Mouse (Mus musculus) urinary bladder, adult 2 months (tissue): ENCODE measurements around the gene Hdlbp. TPM values are rescaled to one million over a fixed set of nuclear protein-coding genes. Genes with fewer than 3 reads are reported as not detected.
"Not testable (repeated sequence)": the region's sequence is repeated elsewhere in the genome, so short reads cannot be mapped to it uniquely, and the experiment has no call there.

ENCODE experiments used
- DNase-seq: peaks from one replicate; pipeline ENCODE4 v3.0.0; 2022; ENCODE audit warnings: low spot score
- polyA plus RNA-seq: library from polyadenylated mRNA; depleted of rRNA; stranded (reverse); fragments of >200 nt; gene quantifications from 2 replicates; pipeline ENCODE4 v1.2.3, GENCODE M21; 2012; rRNA removed

Gene Hdlbp
- polyA plus RNA-seq: 134 and 137 TPM in 2 replicates

DNA sequence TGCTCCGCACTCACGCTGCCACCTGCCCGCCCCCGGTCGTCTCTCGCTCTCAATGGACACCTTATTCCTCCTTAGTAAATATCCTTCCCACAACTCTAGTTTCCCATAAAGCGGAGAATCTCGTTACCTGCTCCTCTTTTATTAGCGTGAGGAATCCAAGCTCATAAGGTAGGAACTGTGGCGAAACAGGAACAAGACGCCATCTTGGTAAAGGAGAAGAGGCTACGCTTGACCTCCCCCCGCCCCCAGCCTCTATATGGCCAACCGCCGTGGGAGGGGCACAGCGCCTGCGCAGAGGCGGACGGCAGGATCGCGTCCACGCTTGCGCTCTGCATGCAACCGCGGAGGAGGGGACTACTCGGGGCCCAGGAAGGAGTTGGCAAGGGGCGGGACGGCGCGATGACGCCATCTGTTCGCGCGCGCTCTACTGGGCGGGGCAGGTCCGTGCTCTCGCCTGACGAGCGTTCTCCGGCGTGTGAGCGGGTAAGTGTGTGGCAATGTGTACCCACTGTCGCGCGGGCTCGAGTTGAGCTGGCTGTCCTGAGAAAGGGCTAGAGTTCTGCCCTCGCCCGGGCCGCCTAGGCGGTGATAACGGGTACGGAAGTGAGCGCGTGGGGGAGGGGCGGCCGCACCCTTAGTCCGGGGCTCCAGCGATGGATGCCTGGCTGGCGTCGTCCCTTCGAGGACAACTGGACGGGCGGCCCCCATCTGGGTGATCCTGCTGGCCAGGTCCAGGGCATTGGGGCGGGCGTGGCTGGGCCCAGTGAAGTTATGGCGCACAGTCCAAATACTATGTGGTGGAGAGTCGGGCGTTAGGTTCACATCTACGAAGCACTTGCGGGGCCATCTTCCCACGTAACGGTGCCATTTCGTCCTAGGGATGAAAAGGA, at the start of gene Hdlbp:
Gene Hdlbp, minus strand, starts transcription at position 230 of the 890 bp plus-strand sequence.
- peak; percentile 98 for DNase-seq

DNA sequence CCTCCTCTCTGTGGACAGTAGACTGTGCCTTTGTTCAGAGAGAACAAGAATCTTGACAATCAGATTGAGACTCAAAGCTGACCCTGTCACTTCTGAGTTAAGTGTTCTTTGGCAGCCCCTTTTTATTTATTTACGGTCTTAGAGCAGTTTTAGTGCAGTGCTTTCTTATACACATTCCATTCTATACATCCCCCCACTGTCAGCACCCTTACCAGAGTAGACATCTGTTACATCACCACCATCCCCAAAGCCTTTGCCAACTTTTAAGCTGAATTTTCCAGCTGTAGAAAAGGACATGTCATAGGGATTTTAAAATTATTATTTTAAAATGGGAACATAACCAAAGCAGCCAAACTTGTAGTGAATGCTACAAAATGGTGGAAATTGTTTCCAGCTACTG, 43.7 kb upstream of the Hdlbp start:
- no peak for DNase-seq

DNA sequence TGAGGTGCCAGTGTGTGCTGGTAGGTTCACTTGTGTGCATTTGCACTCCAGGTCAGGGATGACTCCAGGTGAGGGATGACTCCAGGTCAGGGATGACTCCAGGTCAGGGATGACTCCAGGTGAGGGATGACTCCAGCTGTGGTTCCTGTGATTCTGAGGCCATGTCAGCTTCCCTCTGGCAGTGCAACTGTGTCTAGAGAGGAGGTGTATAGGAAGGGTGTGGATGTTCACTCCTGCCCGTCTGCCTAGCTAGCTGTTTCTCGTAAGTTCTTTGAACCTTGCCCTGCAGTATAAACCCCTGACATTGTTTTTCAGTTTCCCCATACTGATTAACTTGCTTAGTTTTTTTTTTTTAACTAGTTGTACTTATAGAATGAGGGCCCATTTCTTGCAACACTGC, 42.9 kb upstream of the Hdlbp start:
- DNase-seq: no peak

DNA sequence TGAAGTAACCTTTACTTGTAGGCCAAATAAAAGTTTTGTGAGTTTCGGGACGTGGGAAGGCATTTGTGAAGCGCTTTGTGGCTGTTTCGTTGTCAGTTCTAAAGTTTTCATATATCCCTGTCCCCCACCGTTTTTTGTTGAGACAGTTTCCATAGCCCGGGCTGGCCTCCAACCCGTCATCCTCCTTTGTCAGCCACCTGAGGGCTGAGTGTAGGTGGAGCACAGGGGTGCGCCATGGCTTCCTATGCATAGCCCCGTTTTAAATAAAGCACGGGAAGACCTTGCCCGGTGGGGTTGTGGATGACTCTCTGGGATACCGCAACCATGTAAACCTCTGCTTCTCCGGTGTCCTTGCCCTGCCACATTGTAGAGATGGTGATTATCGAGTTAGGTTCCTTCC, 34.6 kb upstream of the Hdlbp start:
- DNase-seq: no peak

DNA sequence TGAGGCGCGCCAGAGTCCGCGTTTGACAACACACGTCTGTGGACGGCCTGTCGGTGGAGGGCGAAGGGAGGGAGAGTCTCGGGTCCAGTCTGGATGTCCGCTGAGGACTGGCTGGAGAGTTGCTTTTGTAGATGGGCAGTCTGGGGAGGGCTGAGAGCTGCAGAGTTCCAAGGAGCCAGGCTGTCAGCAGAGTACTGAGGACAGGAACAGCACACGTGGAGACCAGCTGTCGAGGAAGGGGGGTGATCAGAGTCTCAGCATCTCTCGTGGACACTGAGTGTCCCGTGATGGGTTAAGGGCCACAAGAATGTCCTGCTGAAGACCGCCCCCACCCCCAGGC, 33.7 kb upstream of the Hdlbp start:
- DNase-seq: no peak

DNA sequence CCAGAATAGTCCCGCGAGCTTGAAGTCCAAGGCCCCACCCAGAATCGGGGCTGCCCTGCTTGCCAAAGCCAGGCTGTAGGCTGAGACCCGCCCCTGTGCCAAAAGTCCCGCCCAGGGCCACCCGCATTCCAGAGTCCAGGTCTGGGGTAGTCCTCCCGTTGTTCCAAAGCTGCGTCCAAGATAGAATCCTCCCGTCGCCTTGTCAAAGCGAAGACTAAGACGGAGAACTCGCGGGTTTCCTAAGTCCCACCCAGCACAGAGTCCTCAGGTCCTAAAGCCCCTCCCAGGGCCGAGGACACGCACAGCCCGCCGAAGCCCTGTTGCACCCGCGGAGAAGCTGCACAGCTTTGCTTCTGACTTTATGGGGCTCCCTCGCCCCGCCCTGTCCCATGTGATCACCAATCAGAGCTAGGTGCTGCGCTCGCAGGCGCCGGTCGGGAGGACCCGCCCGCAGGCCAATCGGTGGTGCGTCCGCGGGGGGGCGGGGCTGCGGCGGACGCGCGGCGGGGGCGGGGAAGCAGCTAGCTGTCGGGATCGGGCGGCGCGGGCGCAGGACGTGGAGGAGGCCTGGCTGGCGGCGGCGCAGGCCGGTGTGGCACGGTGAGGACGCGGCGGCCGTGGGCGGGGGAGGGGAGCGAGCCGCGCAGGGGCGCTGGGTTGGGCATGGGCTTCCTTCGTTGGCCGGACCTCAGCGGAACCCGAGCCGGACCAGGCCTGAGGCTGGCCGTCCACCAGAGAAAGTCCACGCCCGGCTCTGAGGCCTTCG, 33.2 kb upstream of the Hdlbp start, which contains the start of gene Farp2:
Gene Farp2, plus strand, starts transcription at position 495 of the 766 bp plus-strand sequence.
- peak; percentile 94 for DNase-seq

DNA sequence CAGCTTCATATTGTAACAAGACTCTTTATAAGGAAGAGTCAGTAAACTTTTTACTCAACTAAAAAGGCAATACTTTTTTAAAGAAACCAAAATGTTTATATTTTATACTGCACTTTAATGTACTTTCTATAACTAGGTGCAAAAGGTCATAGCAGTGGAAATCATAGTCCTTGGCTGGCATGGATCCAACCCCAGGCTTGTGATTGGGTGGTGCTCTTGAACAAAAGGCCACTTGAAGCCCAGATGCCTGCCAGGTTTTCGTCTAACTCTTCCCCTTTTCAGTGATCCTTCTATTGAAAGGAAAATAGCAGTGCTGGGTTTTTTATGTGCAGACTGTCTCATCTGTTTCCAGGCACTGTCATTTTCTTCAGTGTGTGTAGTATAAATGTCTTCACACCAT, 30.0 kb upstream of the Hdlbp start:
- not testable (repeated sequence) for DNase-seq

DNA sequence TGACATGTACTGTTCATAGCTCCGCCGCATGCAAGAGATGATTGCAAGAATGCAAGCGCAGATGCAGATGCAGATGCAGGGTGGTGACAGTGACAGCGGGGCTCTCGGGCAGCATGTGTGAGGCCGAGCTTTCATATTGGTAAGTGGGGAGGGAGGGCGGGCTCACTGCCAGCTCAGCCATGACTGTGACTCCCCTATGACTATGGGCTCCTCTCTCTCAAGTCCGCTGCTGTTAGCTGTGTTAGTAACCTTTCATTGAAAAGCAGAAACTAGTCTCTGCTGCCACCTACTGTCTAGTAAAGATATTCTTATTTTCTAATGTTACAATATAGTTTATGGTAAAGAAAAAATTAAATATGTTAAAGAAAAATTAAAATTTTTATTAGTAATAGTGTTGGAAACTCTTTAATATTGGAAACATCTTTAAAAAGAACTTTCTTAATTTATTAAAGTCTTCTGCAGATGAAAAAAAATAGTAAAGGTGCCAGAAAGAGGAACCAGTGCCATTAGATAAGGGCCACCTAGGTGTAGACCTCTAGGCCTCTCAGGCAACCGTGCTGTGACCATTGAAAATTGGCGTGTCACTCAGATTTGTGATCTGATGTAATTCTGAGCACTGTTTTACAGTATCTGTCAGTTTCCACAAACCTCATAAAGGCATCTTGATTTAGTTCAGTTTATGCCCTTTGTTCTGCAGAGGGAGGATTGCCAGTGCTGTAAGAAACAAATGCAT, 28.5 kb upstream of the Hdlbp start:
- no peak for DNase-seq

DNA sequence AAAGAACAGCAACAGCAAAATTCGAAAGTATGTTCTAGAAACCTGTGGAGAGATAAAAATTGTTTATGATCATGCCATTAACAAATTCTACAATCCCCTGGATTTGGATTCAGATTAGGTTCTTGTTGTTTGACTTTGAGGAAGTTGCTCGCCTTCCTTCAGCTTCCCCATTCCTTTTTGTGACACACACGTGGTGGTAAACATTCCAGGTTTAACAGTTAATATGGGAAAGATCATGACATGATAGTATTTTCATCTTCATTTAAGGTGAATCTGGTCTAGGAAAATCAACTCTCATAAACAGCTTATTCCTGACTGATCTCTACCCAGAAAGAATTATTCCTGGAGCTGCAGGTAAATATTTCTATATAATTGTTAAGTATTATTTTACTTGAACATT, 16.7 kb upstream of the Hdlbp start:
- DNase-seq: no peak

DNA sequence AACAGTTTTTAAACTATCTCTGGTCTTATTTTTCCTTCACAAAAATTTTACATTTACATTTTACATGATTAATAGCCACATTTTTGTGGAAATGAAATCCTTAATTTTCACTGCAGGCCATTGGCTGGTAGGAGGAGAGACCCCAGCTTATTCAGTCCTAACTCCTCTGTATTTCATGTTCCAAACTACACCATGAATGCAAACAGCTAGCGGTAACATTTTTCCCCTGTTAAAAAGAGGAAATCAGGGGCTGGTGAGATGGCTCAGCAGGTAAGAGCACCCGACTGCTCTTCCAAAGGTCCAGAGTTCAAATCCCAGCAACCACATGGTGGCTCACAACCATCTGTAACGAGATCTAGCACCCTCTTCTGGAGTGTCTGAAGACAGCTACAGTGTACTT, 7.7 kb upstream of the Hdlbp start:
- DNase-seq: not testable (repeated sequence)

DNA sequence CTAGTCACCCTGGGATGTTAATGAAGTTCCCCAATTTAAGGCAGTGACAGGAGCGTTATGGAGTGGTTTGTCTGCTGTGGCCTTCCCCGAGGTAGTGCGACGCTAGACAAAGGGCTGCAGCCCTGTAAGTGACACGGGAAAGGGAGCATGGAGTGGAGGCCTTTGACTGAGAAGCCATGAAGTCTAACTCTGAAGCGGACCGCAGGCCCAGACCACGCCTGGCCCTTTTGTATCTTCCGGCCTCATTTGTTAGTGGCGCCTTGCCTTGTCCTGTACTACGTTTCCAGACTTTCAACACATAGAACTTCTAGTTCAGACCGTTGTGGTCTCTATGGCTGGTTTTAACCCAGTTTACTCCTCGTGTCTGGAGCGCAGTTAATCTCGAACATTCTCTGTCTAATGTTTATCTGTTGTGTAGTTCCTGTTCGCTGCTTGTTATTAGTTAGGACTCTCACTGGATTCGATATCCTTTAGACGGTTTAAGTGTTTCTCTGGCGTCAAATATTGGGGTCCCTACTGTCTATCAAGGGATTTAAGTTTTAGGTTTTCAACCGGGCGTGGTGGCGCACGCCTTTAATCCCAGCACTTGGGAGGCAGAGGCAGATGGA, 965 bp upstream of the Hdlbp start:
- DNase-seq: no peak

DNA sequence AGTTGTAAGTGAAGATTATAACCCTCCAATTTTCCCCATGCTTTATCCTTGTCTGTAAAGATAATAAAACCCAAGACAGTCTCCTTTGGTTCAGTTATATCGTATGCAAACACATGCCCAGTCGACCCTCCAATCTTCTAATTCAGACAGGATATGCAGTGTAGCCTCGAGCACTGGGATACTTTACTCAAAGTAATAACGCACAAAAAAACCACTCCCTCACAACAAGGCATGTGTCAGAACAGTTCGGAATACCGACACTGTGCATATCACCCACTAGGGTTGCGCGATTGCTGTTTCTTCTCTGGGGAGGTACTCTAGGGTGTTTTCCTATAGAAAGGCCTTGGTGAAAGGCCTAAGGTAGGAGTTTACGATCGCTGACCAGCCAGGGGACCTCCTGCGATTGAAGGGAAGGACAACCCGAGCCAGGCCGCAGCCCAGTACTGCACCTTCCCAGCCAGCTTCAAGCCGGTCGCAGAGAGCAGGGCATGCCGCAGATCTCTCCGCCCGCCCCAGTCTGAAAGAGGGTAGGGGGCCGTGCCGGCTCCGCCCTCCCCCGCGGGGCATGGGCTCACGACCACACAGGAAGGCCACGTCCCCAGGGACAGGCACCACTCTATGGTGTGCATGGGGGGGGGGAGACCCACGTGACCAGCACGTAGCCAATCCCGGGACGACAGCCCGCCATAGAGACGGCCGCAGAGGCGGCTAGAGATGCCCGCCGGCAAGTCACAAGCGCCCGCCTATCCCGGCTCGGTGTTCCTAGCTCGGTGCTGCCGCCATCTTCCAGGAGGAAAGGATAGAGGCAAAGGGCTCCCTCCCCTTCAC, 643 bp downstream of the Hdlbp start:
- DNase-seq: peak; percentile 97

DNA sequence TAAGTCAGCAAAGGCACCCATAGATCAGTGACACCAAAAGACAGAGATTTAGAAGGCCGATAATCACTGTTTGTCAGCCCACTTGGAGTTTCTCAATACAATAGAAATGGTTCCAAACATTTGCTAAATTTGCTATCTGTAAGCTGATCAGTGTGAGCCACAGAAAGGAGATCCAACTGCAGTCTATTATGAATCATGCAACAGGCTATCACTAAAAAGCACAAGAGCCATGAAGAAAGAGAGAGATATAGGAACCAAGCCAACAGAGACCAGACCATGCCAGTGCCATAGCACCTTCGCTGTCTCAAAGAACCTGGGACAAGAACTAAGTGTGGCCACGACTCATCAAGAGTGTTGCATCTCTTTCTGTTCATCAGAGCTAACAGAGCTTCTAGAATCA, 2.9 kb downstream of the Hdlbp start:
- no peak for DNase-seq

DNA sequence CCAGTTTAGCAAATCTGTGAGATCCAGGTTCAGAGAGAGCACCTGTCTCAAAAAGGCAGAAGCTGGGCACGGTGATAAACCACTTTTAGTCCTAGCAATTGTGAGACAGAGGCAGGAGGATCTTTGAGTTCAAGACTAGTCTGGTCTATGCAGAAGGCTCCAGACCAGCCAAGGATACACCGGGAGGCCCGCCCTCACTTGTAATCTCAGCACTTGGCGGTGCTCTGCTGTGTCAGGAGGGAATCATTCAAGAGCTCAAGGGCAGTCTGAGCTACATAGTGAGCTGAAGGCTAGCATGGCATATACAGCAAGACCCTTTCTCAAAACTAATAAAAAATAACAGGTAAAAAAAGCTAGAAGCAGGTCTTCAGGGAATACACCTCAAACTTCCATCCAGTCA, 10.0 kb downstream of the Hdlbp start:
- no peak for DNase-seq

DNA sequence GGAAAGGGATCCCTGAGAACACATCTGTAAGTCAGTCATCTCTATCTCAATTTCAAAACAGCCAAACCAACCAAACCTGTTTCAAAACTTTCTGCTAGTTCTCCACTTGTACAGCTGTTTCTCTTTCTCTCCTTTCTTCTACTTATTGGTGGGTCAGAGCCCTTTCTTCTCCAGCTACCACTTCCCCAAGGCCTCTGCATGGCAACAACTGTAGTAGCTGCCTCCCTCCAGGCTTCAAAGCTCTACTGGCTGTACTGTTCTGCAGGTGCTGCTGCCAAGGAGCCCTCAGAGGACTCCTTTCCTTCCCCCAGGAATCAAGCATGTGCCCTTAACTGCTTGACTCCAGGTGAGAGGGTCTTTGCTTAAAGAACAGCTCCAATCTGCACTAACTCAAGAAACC, 12.9 kb downstream of the Hdlbp start:
- DNase-seq: no peak

DNA sequence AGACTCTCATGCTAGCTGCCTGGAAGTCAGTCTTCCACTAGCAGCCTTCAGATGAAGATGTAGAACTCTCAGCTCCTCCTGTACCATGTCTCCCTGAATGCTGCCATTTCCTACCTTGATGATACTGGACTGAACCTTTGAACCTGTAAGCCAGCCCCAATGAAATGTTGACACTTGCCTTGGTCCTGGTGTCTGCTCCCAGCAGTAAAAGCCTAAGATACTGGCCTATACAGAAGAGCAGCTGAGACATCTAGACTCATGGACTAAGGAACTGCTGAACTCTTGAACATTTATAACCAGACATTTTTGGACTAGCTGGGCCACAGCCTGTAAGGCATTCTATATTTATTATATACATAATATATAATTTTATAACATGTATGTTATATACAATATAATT, 13.5 kb downstream of the Hdlbp start:
- DNase-seq: no peak

DNA sequence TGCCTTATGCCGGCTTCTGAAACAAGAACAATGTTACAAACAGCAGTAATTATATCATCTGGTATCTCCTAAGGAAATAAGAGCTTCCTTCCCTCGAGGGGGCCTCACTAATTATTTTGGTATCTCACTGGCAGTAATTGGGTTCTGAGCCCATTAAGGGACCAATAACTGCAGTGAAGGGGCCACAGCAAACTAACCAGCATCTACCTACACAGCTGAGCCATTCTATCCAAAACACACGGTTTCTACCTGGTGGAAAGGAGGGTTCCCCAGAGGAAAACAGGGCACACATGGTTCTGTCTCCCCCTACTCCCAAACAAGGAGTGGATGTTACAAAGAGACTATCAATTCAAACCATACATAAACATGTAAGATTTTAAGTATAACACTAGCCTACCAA, 19.5 kb downstream of the Hdlbp start:
- DNase-seq: no peak

DNA sequence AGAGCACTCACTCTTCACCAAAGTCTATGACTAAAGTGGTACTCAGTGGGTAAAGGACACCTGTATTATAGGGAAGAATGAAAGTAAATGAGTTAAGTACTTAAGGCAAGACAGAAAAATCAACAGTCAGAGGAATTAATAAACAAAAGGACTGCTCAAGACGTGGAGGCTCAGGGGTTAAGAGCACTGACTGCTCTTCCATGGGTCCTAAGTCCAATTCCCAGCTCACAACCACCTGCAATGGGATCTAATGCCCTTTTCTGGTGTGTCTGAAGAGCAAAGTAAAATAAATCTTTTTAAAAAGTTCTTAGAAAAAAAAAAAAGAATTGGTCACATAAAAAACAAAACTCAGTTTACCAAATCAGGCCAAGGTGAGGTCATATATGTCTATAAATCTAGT, 20.3 kb downstream of the Hdlbp start:
- no peak for DNase-seq

DNA sequence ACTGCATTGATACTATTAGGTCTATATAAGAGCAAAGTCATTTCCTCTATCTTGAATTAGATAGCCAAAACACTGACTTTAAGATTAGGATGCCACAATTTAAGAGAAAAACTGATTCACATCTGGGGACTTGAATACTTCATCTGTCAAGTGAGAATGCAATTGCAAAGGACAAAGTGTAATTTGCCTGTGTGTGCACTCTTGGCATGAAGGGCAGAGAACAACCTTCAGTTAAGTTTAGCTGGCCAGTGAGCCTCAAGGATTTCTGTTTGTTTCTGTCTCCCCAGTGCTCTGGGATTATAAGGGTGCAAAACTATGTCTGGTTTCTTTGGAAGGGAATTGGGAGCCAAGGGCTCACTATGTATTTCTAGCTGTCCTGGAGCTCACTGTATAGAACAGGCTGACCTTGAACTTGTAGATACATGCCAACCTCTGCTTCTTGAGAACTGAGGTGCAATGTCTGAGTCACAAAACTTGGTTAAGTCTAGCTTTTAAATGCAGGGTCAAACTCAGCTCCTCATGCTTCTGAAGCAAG, 24.8 kb downstream of the Hdlbp start:
- DNase-seq: no peak

DNA sequence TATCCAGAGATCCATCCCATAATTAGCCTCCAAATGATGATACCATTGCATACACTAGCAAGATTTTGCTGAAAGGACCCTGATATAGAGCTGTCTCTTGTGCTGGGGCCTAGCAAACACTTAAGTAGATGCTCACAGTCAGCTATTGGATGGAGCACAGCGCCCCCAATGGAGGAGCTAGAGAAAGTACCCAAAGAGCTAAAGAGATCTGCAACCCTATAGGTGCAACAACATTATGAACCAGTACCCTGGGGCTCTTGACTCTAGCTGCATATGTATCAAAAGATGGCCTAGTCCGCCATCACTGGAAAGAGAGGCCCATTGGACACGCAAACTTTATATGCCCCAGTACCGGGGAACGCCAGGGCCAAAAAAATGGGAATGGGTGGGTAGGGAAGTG, 28.5 kb downstream of the Hdlbp start:
- not testable (repeated sequence) for DNase-seq

DNA sequence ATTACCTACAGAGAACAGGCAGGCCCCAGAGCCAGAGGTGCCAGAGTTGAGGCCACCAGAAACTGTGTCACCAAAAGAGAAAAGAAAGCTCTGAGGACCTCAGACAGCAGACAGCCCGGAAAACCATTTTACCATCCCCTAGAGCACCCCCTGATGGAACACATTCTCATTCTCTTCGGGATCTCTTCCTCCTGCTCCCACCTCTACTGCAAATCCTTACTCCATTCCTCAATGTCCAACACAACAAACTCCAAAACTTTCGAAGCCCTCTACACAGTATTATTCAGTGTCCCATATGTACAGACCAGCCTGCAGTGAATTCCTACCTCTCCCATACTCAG, 32.8 kb downstream of the Hdlbp start:
- DNase-seq: no peak
